Mouse (Mus musculus) liver, adult 2 months (tissue): Measurements from ENCODE around the gene Aifm3.

Experiments
- CTCF ChIP-seq: fragments of 200-500 bp; IDR thresholded peaks from 2 replicates; pipeline ENCODE4 v1.5.1; 2011; ENCODE audit warnings: low read depth, low read length, control low read depth
- POLR2A ChIP-seq: fragments of 200-500 bp; IDR thresholded peaks from 2 replicates; pipeline ENCODE4 v1.6.1; 2011; ENCODE audit warnings: low read length, control low read depth; ENCODE audit not compliant: insufficient read depth; ENCODE audit errors: extremely low read depth

DNA sequence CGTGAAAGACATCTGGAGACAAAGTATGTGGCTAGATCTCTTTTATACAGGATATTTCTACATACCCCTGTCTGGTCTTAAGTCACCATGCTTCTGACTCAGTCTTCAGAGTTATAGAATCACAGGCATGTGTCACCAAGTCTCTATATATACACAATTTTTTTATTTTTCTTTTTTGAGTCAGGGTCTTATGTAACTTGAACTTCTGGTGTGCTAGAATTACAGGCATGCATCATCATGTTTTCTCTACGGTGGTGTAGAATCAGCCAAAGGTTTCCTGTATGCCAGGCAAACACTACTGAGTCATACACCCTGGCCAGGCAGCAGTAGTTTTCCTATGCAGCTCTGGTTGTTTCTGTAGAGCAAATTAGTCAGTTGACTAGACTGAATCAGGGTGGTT, 53.2 kb downstream of the Aifm3 start:
- TF ChIP-seq CTCF (no peak), POLR2A (no peak)
